ENCODE assay signal across 9 mouse cellular contexts in the genomic region with DNA sequence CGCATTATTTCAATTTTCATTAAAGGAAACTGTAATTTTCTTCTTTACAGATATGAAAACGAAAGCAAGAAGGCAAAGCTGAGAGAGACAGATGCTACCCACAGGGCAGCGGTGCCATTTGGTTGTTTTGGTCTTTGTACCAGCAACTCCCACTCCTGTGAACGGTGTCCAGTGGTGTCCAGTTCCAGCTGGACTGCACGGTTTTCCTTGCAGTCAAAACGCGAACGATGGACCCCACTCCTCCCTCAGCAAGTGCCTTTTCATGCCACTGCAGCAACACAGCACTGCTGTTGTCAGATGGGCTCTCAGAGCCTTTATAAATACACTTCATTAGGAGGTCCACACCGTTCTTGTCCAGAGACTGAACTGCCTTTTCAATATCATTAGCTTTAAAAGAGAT. TPM values are rescaled to one million over a fixed set of nuclear protein-coding genes. Genes with fewer than 3 reads are reported as not detected.
DNase-seq lines count a peak whose midpoint lies in the region; ATAC-seq and TF ChIP-seq lines count a peak whose summit lies in the region.
"Had no signal": no experiment of that assay in that cellular context is flagged by ENCODE, and none has a peak within 500 bp of the region (broad histone marks: within the 10 kb centered on the region; RNA-seq: fewer than 3 reads in every experiment).

No protein-coding gene starts in this region.

- ATAC-seq in kidney, embryonic 16.5 days (ENCODE audit: low FRiP score, low TSS enrichment): no peak
- ATAC-seq in forebrain, embryonic 15.5 days (replicated peaks): no peak
- ATAC-seq in liver, embryonic 12.5 days: no peak
- ATAC-seq in erythroid progenitor cell, adult 5-6 weeks (replicated peaks; ENCODE audit: low FRiP score, poor library complexity, severe bottlenecking): no peak

- no peak for TF ChIP-seq EP300 in MEL (IDR thresholded peaks at IDR 0.05; ENCODE audit: low read depth in 1 of 2, low read length in 2 of 2)

- H3K27ac ChIP-seq in kidney, embryonic 16.5 days (ENCODE audit: low read length): no peak overlapping the region
- no peak overlapping the region; the same call in 1 of the 2 replicates for H3K27ac ChIP-seq in MEL (ENCODE audit: control insufficient read depth, low read depth, low read length)
- H3K27ac ChIP-seq in forebrain, embryonic 15.5 days (replicated peaks): no peak overlapping the region
- H3K27ac ChIP-seq in liver, embryonic 12.5 days: no peak overlapping the region

- TF ChIP-seq POLR2A in MEL (IDR thresholded peaks at IDR 0.05; ENCODE audit: control insufficient read depth in 1 of 2, insufficient read depth in 1 of 2, low read depth in 1 of 2, low read length in 2 of 2, poor library complexity in 1 of 2): no peak

- TF ChIP-seq RAD21 in MEL (IDR thresholded peaks at IDR 0.05; ENCODE audit: low read depth, low read length): no peak

- H3K9me3 ChIP-seq in kidney, embryonic 16.5 days (ENCODE audit: low read length): no peaks in the 10 kb centered on the region
- H3K9me3 ChIP-seq in MEL (replicated peaks; ENCODE audit: insufficient read depth, low read length): no peaks in the 10 kb centered on the region
- no peaks in the 10 kb centered on the region for H3K9me3 ChIP-seq in forebrain, embryonic 15.5 days
- H3K9me3 ChIP-seq in liver, embryonic 12.5 days (replicated peaks): no peaks in the 10 kb centered on the region

- H3K79me2 ChIP-seq in MEL (ENCODE audit: control insufficient read depth, insufficient read depth, low read length, poor library complexity): no peaks in the 10 kb centered on the region

- H3K9ac ChIP-seq in kidney, embryonic 16.5 days (replicated peaks; ENCODE audit: low read length): no peak overlapping the region
- peak overlapping the region; percentile 67 for H3K9ac ChIP-seq in MEL (ENCODE audit: control insufficient read depth, low read depth, low read length, poor library complexity, severe bottlenecking)
- no peak overlapping the region for H3K9ac ChIP-seq in forebrain, embryonic 15.5 days (replicated peaks)
- H3K9ac ChIP-seq in liver, embryonic 12.5 days: no peak overlapping the region

- H3K4me3 ChIP-seq in kidney, embryonic 16.5 days (ENCODE audit: low read length): peak overlapping the region; percentile 26
- H3K4me3 ChIP-seq in MEL (ENCODE audit: control insufficient read depth in 1 of 2, insufficient read depth in 1 of 2, low read depth in 2 of 2, low read length in 2 of 2): peak overlapping the region; percentile 69 to 87
- 0 out of 2 replicates have a peak overlapping the region, but pooled peaks have one; percentile 15 for H3K4me3 ChIP-seq in forebrain, embryonic 15.5 days
- peak overlapping the region; percentile 27 for H3K4me3 ChIP-seq in liver, embryonic 12.5 days

- H3K36me3 ChIP-seq in kidney, embryonic 16.5 days (ENCODE audit: insufficient read depth, low read length): no peaks in the 10 kb centered on the region
- peaks cover 0 to 2% of the 10 kb centered on the region in 2 experiments; a peak in 2 of 4 replicates for H3K36me3 ChIP-seq in MEL (ENCODE audit: control insufficient read depth in 1 of 2, insufficient read depth in 2 of 2, low read length in 2 of 2)
- no peaks in the 10 kb centered on the region for H3K36me3 ChIP-seq in forebrain, embryonic 15.5 days
- H3K36me3 ChIP-seq in liver, embryonic 12.5 days: no peaks in the 10 kb centered on the region

- peak overlapping the region; percentile 37 for H3K4me2 ChIP-seq in kidney, embryonic 16.5 days (replicated peaks; ENCODE audit: low read depth, low read length)
- peak overlapping the region; percentile 31; the same call in 1 of the 2 replicates for H3K4me2 ChIP-seq in forebrain, embryonic 15.5 days (replicated peaks)
- peak overlapping the region; percentile 57 for H3K4me2 ChIP-seq in liver, embryonic 12.5 days

- H3K27me3 ChIP-seq in kidney, embryonic 16.5 days (ENCODE audit: insufficient read depth, low read length): no peaks in the 10 kb centered on the region
- no peaks in the 10 kb centered on the region; a peak in 1 of 4 replicates for H3K27me3 ChIP-seq in MEL (ENCODE audit: control insufficient read depth in 1 of 2, insufficient read depth in 2 of 2, low read length in 2 of 2)
- H3K27me3 ChIP-seq in forebrain, embryonic 15.5 days: no peaks in the 10 kb centered on the region
- H3K27me3 ChIP-seq in liver, embryonic 12.5 days (replicated peaks): 0 out of 2 replicates have a peak, but pooled peaks cover 3% of the 10 kb centered on the region

- DNase-seq in kidney, adult 18-20 months: no peak
- DNase-seq in MEL (ENCODE audit: low read depth, low spot score): peak; percentile 38
- no peak for DNase-seq in embryo, embryonic 11 days
- no peak for DNase-seq in gastrocnemius, postnatal 10 days
- DNase-seq: lung, adult 2 months had no signal

- H3K4me1 ChIP-seq in kidney, embryonic 16.5 days (ENCODE audit: insufficient read depth, low read length): no peaks in the 10 kb centered on the region
- peaks cover 0 to 2% of the 10 kb centered on the region in 2 experiments; a peak in 1 of 4 replicates for H3K4me1 ChIP-seq in MEL (ENCODE audit: control insufficient read depth in 1 of 2, insufficient read depth in 2 of 2, low read length in 2 of 2)
- no peaks in the 10 kb centered on the region for H3K4me1 ChIP-seq in forebrain, embryonic 15.5 days
- peaks cover 3% of the 10 kb centered on the region; the same call in 1 of the 2 replicates for H3K4me1 ChIP-seq in liver, embryonic 12.5 days

- 45% methylated on average over 9 of the region's 9 CpGs for WGBS in kidney, embryonic 16.5 days
- 63% methylated on average over 9 of the region's 9 CpGs for WGBS in forebrain, embryonic 15.5 days
- 53% methylated on average over 9 of the region's 9 CpGs for WGBS in liver, embryonic 12.5 days (ENCODE audit: insufficient replicate concordance)

- TF ChIP-seq CTCF in MEL (IDR thresholded peaks at IDR 0.05 in 2 of 3, conservative IDR thresholded peaks at IDR 0.05 in 1 of 3; ENCODE audit: control insufficient read depth in 1 of 3, insufficient read depth in 1 of 3, low read depth in 2 of 3, low read length in 3 of 3, poor library complexity in 1 of 3, severe bottlenecking in 1 of 3): no peak

TF ChIP-seq in MEL, 35 proteins besides CTCF, POLR2A, EP300 and RAD21:
- no peak for TF ChIP-seq HCFC1 (IDR thresholded peaks at IDR 0.05; ENCODE audit: low read depth, low read length)
- no peak for TF ChIP-seq TCF12 (IDR thresholded peaks at IDR 0.05; ENCODE audit: low read depth, low read length)
- TF ChIP-seq USF1 (IDR thresholded peaks at IDR 0.05; ENCODE audit: low read depth, low read length): no peak
- no peak for TF ChIP-seq USF2 (IDR thresholded peaks at IDR 0.05; ENCODE audit: borderline replicate concordance in 1 of 2, insufficient read depth in 1 of 2, low read depth in 1 of 2, low read length in 2 of 2)
- TF ChIP-seq KAT2A (conservative IDR thresholded peaks at IDR 0.05; ENCODE audit: low read depth, low read length): no peak
- no peak for TF ChIP-seq E2F4 (IDR thresholded peaks at IDR 0.05; ENCODE audit: borderline replicate concordance, low read depth, low read length)
- TF ChIP-seq ETS1 (IDR thresholded peaks at IDR 0.05; ENCODE audit: low read depth, low read length): no peak

RNA-seq across cellular contexts. Expression of a gene that starts 5.1 kb away (rescaled TPM):
- 32.1 and 32.8 TPM in 2 replicates for polyA plus RNA-seq in kidney, embryonic 16.5 days (2015; fragmentation: Nextera tagmentation; extraction: Ambion mirVana)
- 28.0 and 28.1 TPM in 2 replicates for total RNA-seq in MEL (2012; rRNA removed)
- polyA plus RNA-seq in MEL (2012; ENCODE audit: insufficient read depth in 1 of 2, insufficient read length in 2 of 2, low read depth in 1 of 2, low replicate concordance in 2 of 2, missing spikeins in 1 of 2): 10 to 100 TPM in 1 of 2 experiments, not detected in 1; 26.4 TPM
- polyA plus RNA-seq in forebrain, embryonic 15.5 days (2015; fragmentation: Nextera tagmentation; extraction: Ambion mirVana): 42.1 and 42.4 TPM in 2 replicates
- polyA plus RNA-seq in liver, embryonic 12.5 days (2016; fragmentation: Nextera tagmentation; extraction: Ambion mirVana): 16.1 and 17.0 TPM in 2 replicates
- total RNA-seq in gastrocnemius, postnatal 10 days (2021): 10 to 100 TPM in 1 of 2 experiments, 1 to 10 TPM in 1; 7.2 to 10.6 TPM
- total RNA-seq in erythroid progenitor cell, adult 5-6 weeks (2015; ENCODE audit: low replicate concordance): 4.0 and 15.9 TPM in 2 replicates
- 12.7 and 13.8 TPM in 2 replicates for total RNA-seq in erythroid progenitor cell, adult 5-6 weeks (2017; ENCODE audit: low replicate concordance)

Comparison
In these comparisons a context has a peak if more than half of its experiments do, and no peak if none do; other contexts are left out.
1. H3K4me3 ChIP-seq: peak in every context shown above with its lines; median percentile 78 in MEL; 27 in liver, embryonic 12.5 days; 26 in kidney, embryonic 16.5 days; 15 in forebrain, embryonic 15.5 days.